Mouse (Mus musculus) midbrain, embryonic 13.5 days (tissue): ENCODE results near the gene Nudt17. TPM values are rescaled to one million over a fixed set of nuclear protein-coding genes. Genes with fewer than 3 reads are reported as not detected.
A peak's percentile ranks its signal among the peaks of the same experiment; 100 is the strongest.
"Not testable (repeated sequence)": the region's sequence is repeated elsewhere in the genome, so short reads cannot be mapped to it uniquely, and the experiment has no call there.

Source experiments
- ATAC-seq: fragments of 200-750 bp; cut with Nextera tagmentation; 2 replicates; pipeline ENCODE4 v1.8.0; 2017; ENCODE audit warnings: mild to moderate bottlenecking, moderate TSS enrichment, moderate library complexity
- H3K27ac ChIP-seq: fragments of 300-500 bp; sonication (generic); 2 replicates; pipeline ENCODE4 v1.5.1; 2015; ENCODE audit warnings: inconsistent platforms, mild to moderate bottlenecking, moderate library complexity
- H3K27me3 ChIP-seq: fragments of 300-500 bp; sonication (generic); 2 replicates; pipeline ENCODE4 v1.6.1; 2015; ENCODE audit warnings: mild to moderate bottlenecking, inconsistent platforms
- H3K36me3 ChIP-seq: fragments of 300-500 bp; sonication (generic); 2 replicates; pipeline ENCODE4 v1.6.1; 2015; ENCODE audit warnings: mild to moderate bottlenecking, inconsistent platforms
- H3K4me1 ChIP-seq: fragments of 300-500 bp; sonication (generic); replicated peaks from 2 replicates; pipeline ENCODE4 v1.6.1; 2015; ENCODE audit warnings: inconsistent platforms
- H3K4me2 ChIP-seq: fragments of 300-500 bp; sonication (generic); replicated peaks from 2 replicates; pipeline ENCODE4 v1.6.1; 2015; ENCODE audit warnings: moderate library complexity, mild to moderate bottlenecking, inconsistent platforms
- H3K4me3 ChIP-seq: fragments of 300-500 bp; sonication (generic); replicated peaks from 2 replicates; pipeline ENCODE4 v1.5.1; 2015; ENCODE audit warnings: mild to moderate bottlenecking, inconsistent platforms
- H3K9ac ChIP-seq: fragments of 300-500 bp; sonication (generic); replicated peaks from 2 replicates; pipeline ENCODE4 v1.6.1; 2015; ENCODE audit warnings: mild to moderate bottlenecking, inconsistent platforms
- H3K9me3 ChIP-seq: fragments of 300-500 bp; sonication (generic); 2 replicates; pipeline ENCODE4 v1.6.1; 2016; ENCODE audit warnings: mild to moderate bottlenecking, inconsistent platforms
- WGBS: fragments of 180-500 bp; shearing (Covaris S2); methylation state at CpG from one replicate; pipeline ENCODE4 v1.1.7; 2015; 5-methylcytosine and 5-hydroxymethylcytosine counted together
- polyA plus RNA-seq: library from polyadenylated mRNA; unstranded; fragments of >200 nt; fragmentation: Nextera tagmentation; extraction: Ambion mirVana; gene quantifications from 2 replicates; pipeline ENCODE4 v1.2.1, GENCODE M21; 2015

Nudt17 gene
- polyA plus RNA-seq, 1 experiment from 2014 or later: 10.6 TPM

- H3K27ac ChIP-seq: no peak overlapping the region
- no peaks in the 10 kb centered on the region for H3K9me3 ChIP-seq
- no peaks in the 10 kb centered on the region for H3K27me3 ChIP-seq
- peaks cover 44% of the 10 kb centered on the region for H3K36me3 ChIP-seq
- H3K4me2 ChIP-seq: no peak overlapping the region
- ATAC-seq: no peak
- H3K4me3 ChIP-seq: no peak overlapping the region
- 57% methylated on average over 19 of the region's 19 CpGs for WGBS
- H3K4me1 ChIP-seq: peaks cover 26% of the 10 kb centered on the region
- no peak overlapping the region for H3K9ac ChIP-seq
Observed at GRCm38 (mm10) chr3:96698993-96699690, 9.2 kb downstream of the Nudt17 start.

- peak overlapping the region; percentile 92 for H3K27ac ChIP-seq
- H3K27me3 ChIP-seq: 0 out of 2 replicates have a peak, but pooled peaks cover 3% of the 10 kb centered on the region
- no peaks in the 10 kb centered on the region for H3K9me3 ChIP-seq
- H3K9ac ChIP-seq: peak overlapping the region; percentile 88
- peaks cover 26% of the 10 kb centered on the region for H3K36me3 ChIP-seq
- under 1% methylated on average over 77 of the region's 85 CpGs for WGBS
- peak overlapping the region; percentile 82 for H3K4me3 ChIP-seq
- H3K4me2 ChIP-seq: peak overlapping the region; percentile 78
- peaks cover 26% of the 10 kb centered on the region for H3K4me1 ChIP-seq
- peak; percentile 91 for ATAC-seq
Observed at GRCm38 (mm10) chr3:96696766-96697732, 11.3 kb downstream of the Nudt17 start.

- Histone ChIP-seq H3K4me2 (peak within 1 kb of the TSS; percentile 78), H3K27ac (peak within 1 kb of the TSS; percentile 92), H3K27me3 (0 out of 2 replicates have a peak, but pooled peaks cover 3% of the 10 kb centered on the region), H3K4me1 (peaks cover 26% of the 10 kb centered on the region), H3K9me3 (no peaks in the 10 kb centered on the region), H3K4me3 (peak within 1 kb of the TSS; percentile 82), H3K36me3 (peaks cover 18% of the 10 kb centered on the region), H3K9ac (peak within 1 kb of the TSS; percentile 88)
- ATAC-seq: peak; percentile 73
- WGBS: under 1% methylated on average over 35 of the region's 35 CpGs
Observed at GRCm38 (mm10) chr3:96696198-96696765, 12.1 kb downstream of the Nudt17 start, which contains the start of gene Pias3. TSS of gene Pias3 (plus strand) at chr3:96696384.

GRCm38 (mm10) chr3:96693579-96693978 is 14.8 kb downstream of the Nudt17 start:
- WGBS: 91% methylated on average over 1 of the region's 1 CpGs
- ATAC-seq: no peak

GRCm38 (mm10) chr3:96692506-96692905 is 15.9 kb downstream of the Nudt17 start:
- Histone ChIP-seq H3K36me3 (no peaks in the 10 kb centered on the region), H3K4me3 (no peak overlapping the region), H3K4me2 (no peak overlapping the region), H3K4me1 (peaks cover 19% of the 10 kb centered on the region), H3K27ac (no peak overlapping the region), H3K27me3 (0 out of 2 replicates have a peak, but pooled peaks cover 8% of the 10 kb centered on the region), H3K9me3 (no peaks in the 10 kb centered on the region), H3K9ac (no peak overlapping the region)
- WGBS: 19% methylated on average over 3 of the region's 3 CpGs
- no peak for ATAC-seq

More at GRCm38 (mm10) chr3:96693579-96693978, 14.8 kb downstream of the Nudt17 start:
- no peak overlapping the region for H3K4me3 ChIP-seq
- H3K4me2 ChIP-seq: no peak overlapping the region
- no peak overlapping the region for H3K27ac ChIP-seq
- H3K9ac ChIP-seq: no peak overlapping the region
- H3K36me3 ChIP-seq: no peaks in the 10 kb centered on the region
- no peaks in the 10 kb centered on the region for H3K9me3 ChIP-seq
- peaks cover 28% of the 10 kb centered on the region for H3K4me1 ChIP-seq
- H3K27me3 ChIP-seq: 0 out of 2 replicates have a peak, but pooled peaks cover 3% of the 10 kb centered on the region

GRCm38 (mm10) chr3:96690298-96690697 is 18.1 kb downstream of the Nudt17 start:
- no peak overlapping the region for H3K4me3 ChIP-seq
- H3K27ac ChIP-seq: no peak overlapping the region
- WGBS: 47% methylated on average over 3 of the region's 3 CpGs
- peaks cover 11% of the 10 kb centered on the region; the same call in 1 of the 2 replicates for H3K27me3 ChIP-seq
- ATAC-seq: no peak
- peaks cover 10% of the 10 kb centered on the region for H3K4me1 ChIP-seq
- H3K9me3 ChIP-seq: no peaks in the 10 kb centered on the region
- no peaks in the 10 kb centered on the region for H3K36me3 ChIP-seq
- H3K9ac ChIP-seq: no peak overlapping the region
- no peak overlapping the region for H3K4me2 ChIP-seq

- Histone ChIP-seq H3K9ac (no peak overlapping the region), H3K9me3 (no peaks in the 10 kb centered on the region), H3K36me3 (no peaks in the 10 kb centered on the region), H3K4me3 (no peak overlapping the region), H3K4me1 (peaks cover 10% of the 10 kb centered on the region), H3K4me2 (no peak overlapping the region), H3K27ac (no peak overlapping the region), H3K27me3 (peaks cover 23% of the 10 kb centered on the region)
- ATAC-seq: no peak
- 92% methylated on average over 11 of the region's 11 CpGs for WGBS
Observed at GRCm38 (mm10) chr3:96688854-96689253, 19.5 kb downstream of the Nudt17 start.

- WGBS: 95% methylated on average over 5 of the region's 5 CpGs
- H3K4me3 ChIP-seq, H3K9ac ChIP-seq, H3K36me3 ChIP-seq, H3K4me2 ChIP-seq, H3K27ac ChIP-seq, H3K9me3 ChIP-seq, ATAC-seq, H3K4me1 ChIP-seq: not testable (repeated sequence)
- peaks cover 22% of the 10 kb centered on the region for H3K27me3 ChIP-seq
Observed at GRCm38 (mm10) chr3:96686057-96686456, 22.3 kb downstream of the Nudt17 start.

- 43% methylated on average over 28 of the region's 28 CpGs for WGBS
- H3K4me1 ChIP-seq: peaks cover 12% of the 10 kb centered on the region
- H3K27ac ChIP-seq: no peak overlapping the region
- H3K9me3 ChIP-seq: no peaks in the 10 kb centered on the region
- ATAC-seq: no peak
- peak overlapping the region; percentile 47 for H3K4me2 ChIP-seq
- no peak overlapping the region for H3K9ac ChIP-seq
- H3K27me3 ChIP-seq: peaks cover 22% of the 10 kb centered on the region
- H3K4me3 ChIP-seq: peak overlapping the region; percentile 19
- H3K36me3 ChIP-seq: no peaks in the 10 kb centered on the region
Observed at GRCm38 (mm10) chr3:96684822-96685156, 23.6 kb downstream of the Nudt17 start.

GRCm38 (mm10) chr3:96684151-96684821 is 24.1 kb downstream of the Nudt17 start:
- Histone ChIP-seq H3K9me3 (no peaks in the 10 kb centered on the region), H3K27ac (no peak overlapping the region), H3K9ac (no peak overlapping the region), H3K36me3 (no peaks in the 10 kb centered on the region), H3K4me1 (peaks cover 7% of the 10 kb centered on the region), H3K4me3 (peak overlapping the region; percentile 19; the same call in 1 of the 2 replicates), H3K4me2 (peak overlapping the region; percentile 47), H3K27me3 (peaks cover 22% of the 10 kb centered on the region)
- ATAC-seq: no peak
- WGBS: 65% methylated on average over 17 of the region's 17 CpGs

GRCm38 (mm10) chr3:96683496-96683895 is 24.9 kb downstream of the Nudt17 start:
- no peak overlapping the region for H3K27ac ChIP-seq
- H3K9ac ChIP-seq: no peak overlapping the region
- no peaks in the 10 kb centered on the region for H3K9me3 ChIP-seq
- H3K4me1 ChIP-seq: peaks cover 6% of the 10 kb centered on the region; the same call in 1 of the 2 replicates
- H3K4me2 ChIP-seq: no peak overlapping the region
- WGBS: 86% methylated on average over 3 of the region's 3 CpGs
- no peak for ATAC-seq
- H3K4me3 ChIP-seq: no peak overlapping the region
- no peaks in the 10 kb centered on the region for H3K36me3 ChIP-seq
- peaks cover 21% of the 10 kb centered on the region for H3K27me3 ChIP-seq
